Mouse (Mus musculus): ENCODE data around the gene Zfp366. TPM values are rescaled to one million over a fixed set of nuclear protein-coding genes. Genes with fewer than 3 reads are reported as not detected.

Gene Zfp366
- polyA plus RNA-seq, 1 experiment = not detected

GRCm38 (mm10) chr13:99287207-99287606, 102.6 kb downstream of the Zfp366 start:
- H3K27ac ChIP-seq (ENCODE audit: insufficient read depth, low read depth, low read length) = no peak overlapping the region
- H3K4me1 ChIP-seq (ENCODE audit: control insufficient read depth, insufficient read depth, low read length) = peaks cover 18% of the 10 kb centered on the region
- 94% methylated on average over 4 of the region's 4 CpGs for WGBS
- TF ChIP-seq CTCF (IDR thresholded peaks at IDR 0.05; ENCODE audit: insufficient read depth, low read depth, low read length) (no peak), POLR2A (IDR thresholded peaks at IDR 0.05; ENCODE audit: insufficient read depth, low read depth, low read length) (no peak)
- H3K4me3 ChIP-seq (ENCODE audit: insufficient read depth, low read depth, low read length) = no peak overlapping the region

DNA sequence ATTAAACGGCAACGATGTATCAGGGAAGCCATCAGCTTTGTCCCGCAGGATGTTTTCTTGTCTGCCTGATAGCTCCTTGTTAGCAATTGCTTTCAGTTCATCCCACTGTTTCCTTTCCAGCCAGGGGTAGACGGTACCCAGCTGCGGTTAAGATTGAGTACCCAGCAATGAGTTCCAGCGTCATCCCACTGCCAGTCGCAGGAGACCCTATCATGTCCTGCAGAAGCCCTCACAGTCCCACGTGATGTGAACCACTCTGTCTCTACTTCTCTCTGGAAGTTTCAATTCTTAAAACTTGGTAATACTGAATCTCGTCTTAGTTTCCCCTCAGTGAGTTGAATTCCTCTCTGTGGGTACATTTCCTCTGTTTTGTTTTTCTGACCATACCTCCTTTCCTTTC, 103.2 kb downstream of the Zfp366 start:
- Histone ChIP-seq H3K4me1 (ENCODE audit: control insufficient read depth, insufficient read depth, low read length) (peaks cover 18% of the 10 kb centered on the region), H3K27ac (ENCODE audit: insufficient read depth, low read depth, low read length) (no peak overlapping the region), H3K4me3 (ENCODE audit: insufficient read depth, low read depth, low read length) (no peak overlapping the region)
- TF ChIP-seq CTCF (IDR thresholded peaks at IDR 0.05; ENCODE audit: insufficient read depth, low read depth, low read length) (no peak), POLR2A (IDR thresholded peaks at IDR 0.05; ENCODE audit: insufficient read depth, low read depth, low read length) (no peak)
- 80% methylated on average over 9 of the region's 9 CpGs for WGBS

DNA sequence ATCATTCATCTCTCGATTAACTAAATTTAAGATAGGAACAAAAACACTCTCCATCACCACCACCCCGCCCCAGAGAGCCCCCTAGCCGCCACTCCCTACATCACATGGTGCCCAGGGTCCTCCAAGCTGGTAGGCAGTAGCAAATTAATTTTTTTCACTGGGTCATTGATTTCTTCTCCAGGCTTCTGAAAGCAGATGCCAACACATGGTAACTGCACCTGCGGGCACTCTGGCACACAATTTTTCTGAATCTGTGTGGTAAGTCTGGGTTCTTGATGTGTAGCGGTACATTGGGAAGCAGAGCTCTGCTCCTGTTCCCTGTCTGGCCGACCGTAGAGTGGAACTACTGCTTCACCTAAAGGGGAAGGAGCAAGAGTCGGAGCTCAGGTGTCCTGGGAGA, 106.1 kb downstream of the Zfp366 start:
- no peak overlapping the region for H3K27ac ChIP-seq (ENCODE audit: insufficient read depth, low read depth, low read length)
- no peak for TF ChIP-seq POLR2A (IDR thresholded peaks at IDR 0.05; ENCODE audit: insufficient read depth, low read depth, low read length)
- TF ChIP-seq CTCF (IDR thresholded peaks at IDR 0.05; ENCODE audit: insufficient read depth, low read depth, low read length) = no peak
- 95% methylated on average over 8 of the region's 8 CpGs for WGBS
- 0 out of 2 replicates have a peak, but pooled peaks cover 2% of the 10 kb centered on the region for H3K4me1 ChIP-seq (ENCODE audit: control insufficient read depth, insufficient read depth, low read length)
- H3K4me3 ChIP-seq (ENCODE audit: insufficient read depth, low read depth, low read length) = no peak overlapping the region

DNA sequence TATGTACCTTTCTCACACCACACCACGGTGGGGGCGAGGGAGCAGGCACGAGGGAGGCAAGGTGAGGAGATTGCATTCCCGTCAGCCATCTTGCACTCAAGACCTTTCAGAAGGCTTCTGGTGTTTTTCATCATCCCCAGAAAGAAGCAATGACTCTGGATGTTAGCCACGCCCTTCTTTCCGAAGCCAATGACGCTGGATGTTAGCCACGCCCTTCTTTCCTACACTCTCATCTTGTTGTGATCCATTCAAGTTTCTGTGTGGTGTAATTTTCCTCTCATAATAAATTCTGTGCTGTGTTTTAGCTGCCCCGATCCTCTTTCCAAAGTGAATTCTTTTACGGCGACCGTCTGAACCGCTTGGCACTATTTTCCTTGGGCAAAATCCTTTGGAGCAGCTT, 109.6 kb downstream of the Zfp366 start:
- Histone ChIP-seq H3K4me3 (ENCODE audit: insufficient read depth, low read depth, low read length) (no peak overlapping the region), H3K4me1 (ENCODE audit: control insufficient read depth, insufficient read depth, low read length) (no peaks in the 10 kb centered on the region), H3K27ac (ENCODE audit: insufficient read depth, low read depth, low read length) (no peak overlapping the region)
- 95% methylated on average over 13 of the region's 13 CpGs for WGBS
- TF ChIP-seq POLR2A (IDR thresholded peaks at IDR 0.05; ENCODE audit: insufficient read depth, low read depth, low read length) = no peak
- TF ChIP-seq CTCF (IDR thresholded peaks at IDR 0.05; ENCODE audit: insufficient read depth, low read depth, low read length) = no peak

GRCm38 (mm10) chr13:99299921-99300320, 115.3 kb downstream of the Zfp366 start:
- Histone ChIP-seq H3K4me1 (ENCODE audit: control insufficient read depth, insufficient read depth, low read length) (peaks cover 4% of the 10 kb centered on the region; the same call in 1 of the 2 replicates), H3K4me3 (ENCODE audit: insufficient read depth, low read depth, low read length) (no peak overlapping the region), H3K27ac (ENCODE audit: insufficient read depth, low read depth, low read length) (no peak overlapping the region)
- TF ChIP-seq POLR2A (IDR thresholded peaks at IDR 0.05; ENCODE audit: insufficient read depth, low read depth, low read length) (no peak), CTCF (IDR thresholded peaks at IDR 0.05; ENCODE audit: insufficient read depth, low read depth, low read length) (no peak)
- WGBS = 77% methylated on average over 5 of the region's 5 CpGs

Other genes starting within 250 kb of the Zfp366 start
- gene 1700024P04Rik, start 200.3 kb upstream of the Zfp366 start, polyA plus RNA-seq (2012; ENCODE audit: insufficient read depth, insufficient read length, low replicate concordance, missing spikeins) = not detected in 2 replicates
- gene Ptcd2, start 159.9 kb downstream of the Zfp366 start, polyA plus RNA-seq (2012; ENCODE audit: insufficient read depth, insufficient read length, low replicate concordance, missing spikeins) = not detected in 2 replicates
- not detected in 2 replicates for gene Mrps27, start 160.0 kb downstream of the Zfp366 start, polyA plus RNA-seq (2012; ENCODE audit: insufficient read depth, insufficient read length, low replicate concordance, missing spikeins)

Data from olfactory bulb, adult 2 months (tissue).